Mouse (Mus musculus): Measurements from ENCODE around the gene Zfp11. TPM values are rescaled to one million over a fixed set of nuclear protein-coding genes. Genes with fewer than 3 reads are reported as not detected.
"Not testable (repeated sequence)": the region's sequence is repeated elsewhere in the genome, so short reads cannot be mapped to it uniquely, and the experiment has no call there.

The Zfp11 gene
- 1 to 10 TPM; 4.5 to 4.6 TPM for total RNA-seq (2021)

DNA sequence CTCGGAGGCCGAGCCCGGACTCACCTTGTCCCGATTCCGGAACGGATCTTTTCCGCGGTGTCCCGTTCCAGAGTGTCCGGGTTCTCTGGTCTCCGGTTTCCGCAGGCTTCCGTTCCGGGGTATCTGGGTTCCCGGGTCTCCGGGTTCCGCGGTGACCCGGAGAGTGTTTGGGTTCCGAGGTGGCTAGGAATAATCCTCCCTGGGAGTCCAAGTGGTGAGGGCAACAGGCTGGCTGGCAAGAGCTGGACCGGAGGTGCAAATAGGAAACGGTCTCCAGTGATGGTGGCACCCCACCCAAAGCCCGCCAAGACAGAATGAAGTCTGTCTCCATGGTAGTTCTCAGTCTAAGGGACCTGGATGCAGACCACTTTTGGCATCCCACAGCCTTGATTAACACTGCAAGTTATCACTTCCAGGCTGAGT, at the start of gene Zfp11:
Gene Zfp11, minus strand, starts transcription at position 64 of the 423 bp plus-strand sequence.
- peak; percentile 90 for DNase-seq

DNA sequence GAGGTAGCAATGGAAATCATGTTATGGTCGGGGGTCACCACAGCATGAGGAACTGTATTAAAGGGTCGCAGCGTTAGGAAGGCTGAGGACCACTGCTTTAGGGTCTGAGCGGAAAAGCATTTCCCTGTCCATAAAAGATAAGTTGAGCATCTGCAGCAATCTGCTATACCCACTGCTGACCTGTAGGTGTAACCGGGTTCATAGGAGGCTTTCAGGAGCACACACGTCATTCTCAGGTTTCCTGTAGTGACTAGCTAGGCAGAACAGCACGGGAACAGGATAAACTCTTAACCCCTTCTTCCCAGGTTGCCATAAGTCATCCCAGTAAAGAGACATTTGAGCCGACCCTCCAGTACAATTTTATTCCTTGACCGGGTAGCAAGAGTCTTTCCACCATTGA, 47.1 kb upstream of the Zfp11 start:
- no peak for DNase-seq

GRCm38 (mm10) chr5:129715326-129715861, 45.5 kb upstream of the Zfp11 start, which contains the start of gene Mrps17:
TSS of gene Mrps17 (plus strand) at chr5:129715497.
- DNase-seq = peak; percentile 94

- DNase-seq = no peak
These were observed 38.5 kb upstream of the Zfp11 start, which contains the start of gene Sept14 for GRCm38 (mm10) chr5:129708412-129708811. TSS of gene Sept14 (minus strand) at chr5:129708512.

DNA sequence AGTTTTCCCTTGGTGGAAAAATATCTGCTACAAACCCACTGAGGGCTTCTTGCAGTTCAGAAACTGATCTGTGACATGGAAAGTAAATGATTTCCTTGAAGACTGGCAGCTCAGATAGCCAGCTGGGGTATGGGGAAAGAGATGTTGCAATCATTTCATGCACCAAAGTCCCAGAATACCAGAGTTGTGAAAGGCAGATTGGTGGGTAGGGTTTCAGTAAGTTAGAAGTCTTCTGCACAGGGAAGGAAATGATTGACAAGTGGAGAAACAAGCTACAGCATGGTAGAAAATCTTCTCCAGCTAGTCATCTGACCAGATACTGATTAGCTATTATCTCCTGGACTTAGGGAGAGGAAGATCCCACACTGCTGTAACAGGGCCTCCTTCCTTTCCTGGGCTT, 33.5 kb upstream of the Zfp11 start:
- DNase-seq = no peak

- no peak for DNase-seq
These were observed 31.8 kb upstream of the Zfp11 start for GRCm38 (mm10) chr5:129701706-129702105.

DNA sequence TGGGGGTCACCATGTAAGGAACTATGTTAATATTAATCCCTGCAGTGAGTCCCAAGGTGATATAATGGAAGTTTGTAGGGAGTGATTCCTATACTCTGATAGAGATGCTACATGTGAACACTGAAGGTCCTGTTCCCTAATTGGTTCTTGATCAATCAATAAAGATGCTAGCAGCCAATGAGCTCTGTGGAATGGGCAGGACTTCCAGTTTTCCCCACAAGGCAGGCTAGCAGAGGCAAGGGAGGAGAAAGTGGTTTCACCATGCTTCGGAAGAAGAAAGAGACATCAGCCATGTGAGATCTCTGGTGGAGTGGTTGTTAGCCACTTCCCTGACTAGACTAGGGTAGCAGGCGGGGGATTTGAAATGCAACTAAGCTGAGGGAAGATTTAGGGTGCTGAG, 30.6 kb upstream of the Zfp11 start:
- DNase-seq = no peak

DNA sequence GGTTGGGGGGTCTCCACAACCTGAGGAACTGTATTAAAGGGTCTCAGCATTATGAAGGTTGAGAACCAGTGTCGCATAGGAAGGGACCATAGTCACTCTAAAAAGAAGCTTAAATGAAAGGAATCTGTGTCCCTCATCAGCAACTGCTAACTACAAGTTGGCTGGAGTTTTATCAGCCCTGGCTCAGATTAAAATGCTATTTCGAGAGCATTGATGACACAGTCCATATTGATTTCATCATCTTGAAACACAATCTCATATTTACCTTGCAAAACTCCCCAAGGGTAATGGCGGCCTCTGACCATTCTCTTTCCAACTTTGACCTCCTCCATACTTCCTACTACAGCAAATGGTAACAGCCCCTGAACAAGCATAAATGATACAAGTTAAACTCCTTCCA, 20.6 kb upstream of the Zfp11 start:
- DNase-seq = no peak

- DNase-seq = no peak
These were observed 17.7 kb upstream of the Zfp11 start for GRCm38 (mm10) chr5:129687621-129688020.

DNA sequence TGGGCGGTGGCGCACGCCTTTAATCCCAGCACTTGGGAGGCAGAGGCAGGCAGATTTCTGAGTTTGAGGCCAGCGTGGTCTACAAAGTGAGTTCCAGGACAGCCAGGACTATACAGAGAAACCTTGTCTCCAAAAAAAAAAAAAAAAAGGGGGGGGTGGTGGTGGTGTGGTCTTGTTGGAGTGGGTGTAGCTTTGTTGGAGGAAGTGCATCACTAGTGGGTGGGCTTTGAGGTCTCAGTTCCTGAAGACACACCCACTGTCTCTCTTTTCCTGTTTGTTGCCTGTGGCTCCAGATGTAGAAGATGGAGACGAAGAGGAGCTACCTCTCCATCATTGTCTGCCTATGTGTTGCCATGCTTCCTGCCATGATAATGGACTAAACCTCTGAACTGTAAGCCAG, 15.2 kb upstream of the Zfp11 start:
- DNase-seq = not testable (repeated sequence)

DNA sequence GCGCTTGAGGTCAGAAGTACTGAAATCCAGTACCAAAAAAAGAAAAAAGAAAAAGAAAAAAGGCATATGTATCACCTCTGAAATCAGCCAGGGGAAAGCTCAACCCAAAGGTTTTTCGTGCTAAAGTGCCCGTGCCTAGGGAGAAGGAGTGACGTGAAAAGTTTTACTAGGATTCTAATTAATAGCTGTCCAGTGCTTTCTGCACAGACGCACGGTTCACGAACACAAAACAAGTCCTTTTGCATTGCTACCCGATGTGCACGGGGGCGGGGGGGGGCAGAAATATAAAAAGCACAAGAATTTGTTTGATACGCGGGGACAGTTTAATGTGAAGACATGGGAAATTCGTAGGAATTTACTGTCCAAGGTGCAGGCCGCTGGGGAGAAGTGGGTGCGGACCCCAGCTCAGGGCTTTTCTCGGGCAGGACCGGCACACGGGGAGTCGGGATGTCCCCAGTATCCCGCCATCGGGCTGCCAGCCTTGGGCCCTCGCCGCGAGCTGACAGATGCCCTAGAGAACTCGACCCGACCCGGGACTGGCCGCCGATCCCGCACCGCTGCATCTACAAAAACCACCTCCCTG, 355 bp downstream of the Zfp11 start:
- no peak for DNase-seq

DNA sequence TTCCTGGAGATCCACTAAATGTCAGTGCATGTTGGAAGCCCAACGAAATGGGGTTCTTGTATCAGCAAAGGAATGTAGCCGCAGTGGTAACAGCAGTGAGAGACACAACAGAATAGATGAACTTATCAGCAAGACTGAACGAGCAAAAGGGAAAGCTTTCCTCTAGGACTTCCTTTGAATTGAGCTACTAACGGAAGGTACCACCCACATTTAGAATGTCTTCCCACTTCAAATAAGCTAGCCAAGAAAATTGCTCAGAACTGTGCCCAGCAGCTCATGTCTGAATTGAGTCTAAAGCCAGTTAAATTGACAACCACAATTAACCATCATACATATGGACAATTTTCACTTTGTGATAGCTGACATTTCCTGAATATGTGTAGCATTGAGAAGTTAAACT, 2.0 kb downstream of the Zfp11 start:
- DNase-seq = no peak

GRCm38 (mm10) chr5:129666271-129666909, 3.5 kb downstream of the Zfp11 start:
- no peak for DNase-seq

- no peak for DNase-seq
These were observed 5.8 kb downstream of the Zfp11 start for GRCm38 (mm10) chr5:129664090-129664489.

- DNase-seq = no peak
These were observed 12.0 kb downstream of the Zfp11 start for GRCm38 (mm10) chr5:129657931-129658330.

DNA sequence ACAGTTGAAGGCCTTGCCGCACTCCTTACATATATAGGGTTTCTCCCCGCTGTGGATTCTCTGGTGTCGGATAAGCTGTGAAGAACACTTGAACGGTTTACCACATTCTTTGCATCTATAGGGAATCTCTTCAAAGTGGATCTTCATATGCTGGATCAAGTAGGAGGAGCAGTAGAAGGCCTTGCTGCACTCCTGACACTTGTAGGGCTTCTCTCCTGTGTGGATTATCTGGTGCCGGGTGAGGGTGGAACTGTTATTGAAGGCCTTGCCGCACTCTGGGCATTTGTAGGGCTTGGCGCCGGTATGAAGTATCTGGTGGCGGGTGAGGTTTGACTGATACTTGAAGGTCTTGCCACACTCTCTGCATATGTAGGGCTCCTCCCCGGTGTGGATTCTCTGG, 12.9 kb downstream of the Zfp11 start:
- DNase-seq = no peak

DNA sequence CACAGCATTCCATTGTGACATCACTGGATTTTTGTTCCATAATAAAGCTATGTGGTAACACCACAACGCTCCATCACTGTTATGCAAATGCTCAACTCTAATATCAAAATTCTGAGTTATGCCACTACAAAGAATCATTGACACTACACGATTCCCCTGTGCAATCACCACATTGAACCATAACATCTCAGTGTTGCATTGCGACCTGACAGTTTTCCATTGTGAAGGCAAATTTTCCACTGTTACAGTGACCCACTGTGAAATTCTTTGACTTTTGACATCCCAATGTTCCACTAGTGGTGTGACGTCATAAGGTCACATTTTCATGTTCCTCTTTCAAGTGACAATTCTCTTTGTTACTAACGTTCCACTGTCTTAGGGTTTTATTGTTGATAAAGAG, 19.0 kb downstream of the Zfp11 start:
- DNase-seq = no peak

DNA sequence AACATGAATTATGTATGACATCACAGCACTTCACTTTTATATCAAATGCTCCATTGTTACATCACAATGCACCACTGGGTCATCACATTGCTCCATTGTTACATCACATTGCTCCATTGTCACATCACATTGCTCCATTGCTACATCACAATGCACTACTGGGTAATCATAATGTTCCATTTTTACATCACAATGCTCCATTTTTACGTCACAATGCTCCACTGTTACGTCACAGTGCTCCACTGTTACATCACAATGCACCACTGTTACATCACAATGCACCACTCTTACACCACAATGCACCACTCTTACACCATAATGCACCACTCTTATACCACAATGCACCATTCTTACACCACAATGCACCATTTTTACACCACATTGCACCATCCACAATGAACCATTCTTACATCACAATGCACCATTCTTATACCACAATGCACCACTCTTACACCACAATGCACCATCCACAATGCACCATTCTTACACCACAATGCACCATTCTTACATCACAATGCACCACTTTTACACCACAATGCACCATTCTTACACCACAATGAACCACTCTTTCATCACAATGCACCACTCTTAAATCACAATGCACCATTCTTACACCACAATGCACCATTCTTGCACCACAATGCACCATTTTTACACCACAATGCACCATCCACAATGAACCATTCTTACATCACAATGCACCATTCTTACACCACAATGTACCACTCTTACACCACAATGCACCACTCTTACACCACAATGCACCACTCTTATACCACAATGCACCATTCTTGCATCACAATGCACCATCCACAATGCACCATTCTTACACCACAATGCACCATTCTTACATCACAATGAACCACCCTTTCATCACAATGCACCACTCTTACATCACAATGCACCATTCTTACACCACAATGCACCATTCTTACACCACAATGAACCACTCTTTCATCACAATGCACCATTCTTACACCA, 37.3 kb downstream of the Zfp11 start:
- not testable (repeated sequence) for DNase-seq

- not testable (repeated sequence) for DNase-seq
These were observed 43.3 kb downstream of the Zfp11 start for GRCm38 (mm10) chr5:129626586-129626985.

GRCm38 (mm10) chr5:129626099-129626498, 43.8 kb downstream of the Zfp11 start:
- no peak for DNase-seq

- DNase-seq = no peak
These were observed 48.5 kb downstream of the Zfp11 start for GRCm38 (mm10) chr5:129621361-129621760.

GRCm38 (mm10) chr5:129620600-129620999, 49.3 kb downstream of the Zfp11 start:
- DNase-seq = not testable (repeated sequence)

DNA sequence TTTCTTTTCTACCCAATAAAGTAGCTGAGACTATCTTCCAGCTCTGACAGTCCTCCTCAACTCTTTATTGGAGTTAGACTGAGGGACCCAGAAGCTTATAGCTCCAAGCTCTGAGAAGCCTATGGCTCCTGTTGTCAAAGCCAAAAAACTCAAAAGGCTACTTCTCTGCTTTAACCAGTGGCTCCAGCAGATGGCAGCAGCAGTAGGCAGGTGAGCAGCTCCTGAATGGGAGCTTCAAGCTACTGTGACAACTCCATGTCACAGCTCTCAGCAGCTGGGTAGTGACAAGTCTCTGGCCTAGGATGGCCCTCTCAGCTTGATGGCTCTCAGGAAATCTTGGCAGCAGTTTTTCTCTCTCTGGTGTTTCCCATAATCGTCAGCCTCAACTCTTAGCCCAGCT, 58.8 kb downstream of the Zfp11 start:
- peak; percentile 84 for DNase-seq
